7 mouse cellular contexts compared by ENCODE assay signal in genomic region chr5:57717238-57717905, GRCm38 (mm10). TPM values are rescaled to one million over a fixed set of nuclear protein-coding genes. Genes with fewer than 3 reads are reported as not detected.
A peak's percentile ranks its signal among the peaks of the same experiment; 100 is the strongest.
DNase-seq lines count a peak whose midpoint lies in the region; ATAC-seq and TF ChIP-seq lines count a peak whose summit lies in the region.

No protein-coding gene starts in this region.

- WGBS in limb, embryonic 14.5 days = under 1% methylated on average over 45 of the region's 53 CpGs
- WGBS in midbrain, embryonic 15.5 days = under 1% methylated on average over 53 of the region's 53 CpGs

- peak overlapping the region; percentile 94 for H3K4me2 ChIP-seq in limb, embryonic 14.5 days (replicated peaks; ENCODE audit: low read depth, low read length, severe bottlenecking)
- peak overlapping the region; percentile 97 for H3K4me2 ChIP-seq in midbrain, embryonic 15.5 days

- H3K27ac ChIP-seq in limb, embryonic 14.5 days (replicated peaks; ENCODE audit: low read depth, low read length) = peak overlapping the region; percentile 86
- H3K27ac ChIP-seq in midbrain, embryonic 15.5 days = peak overlapping the region; percentile 93

- DNase-seq in adrenal gland, postnatal 25 days = peak; percentile 48
- peak; percentile 79 for DNase-seq in embryo, embryonic 10.5 days (ENCODE audit: low spot score)
- peak; percentile 47 to 73 for DNase-seq in gastrocnemius, postnatal 4 days (ENCODE audit: low spot score in 2 of 2)
- DNase-seq in kidney, adult 11 months = peak; percentile 4
- DNase-seq in limb, embryonic 14.5 days (ENCODE audit: low spot score) = peak; percentile 72
- DNase-seq in splenic B cell, adult 2 months (ENCODE audit: low read depth, low spot score) = peak; percentile 3

- H3K4me3 ChIP-seq in limb, embryonic 14.5 days (replicated peaks; ENCODE audit: low read length) = peak overlapping the region; percentile 68
- peak overlapping the region; percentile 71 for H3K4me3 ChIP-seq in midbrain, embryonic 15.5 days

- H3K4me1 ChIP-seq in limb, embryonic 14.5 days (ENCODE audit: control insufficient read depth, insufficient read depth, low read length) = peaks cover 17% of the 10 kb centered on the region
- peaks cover 15% of the 10 kb centered on the region; the same call in 1 of the 2 replicates for H3K4me1 ChIP-seq in midbrain, embryonic 15.5 days

- peak; percentile 21; the same call in 1 of the 2 replicates for ATAC-seq in limb, embryonic 14.5 days (ENCODE audit: low FRiP score, low read depth)
- 0 out of 2 replicates have a peak, but pooled peaks have one; percentile 4 for ATAC-seq in midbrain, embryonic 15.5 days (replicated peaks)

- H3K27me3 ChIP-seq in limb, embryonic 14.5 days (ENCODE audit: control insufficient read depth, insufficient read depth, low read length) = peaks cover 6% of the 10 kb centered on the region; the same call in 1 of the 2 replicates
- no peaks in the 10 kb centered on the region for H3K27me3 ChIP-seq in midbrain, embryonic 15.5 days (replicated peaks)
- 0 out of 2 replicates have a peak, but pooled peaks cover 3% of the 10 kb centered on the region for H3K27me3 ChIP-seq in splenic B cell, adult 2 months (ENCODE audit: control insufficient read depth, insufficient read depth, low read length, poor library complexity, severe bottlenecking)

- peak overlapping the region; percentile 68 for H3K9ac ChIP-seq in limb, embryonic 14.5 days (ENCODE audit: low read depth, low read length, severe bottlenecking)
- peak overlapping the region; percentile 80 for H3K9ac ChIP-seq in midbrain, embryonic 15.5 days

- TF ChIP-seq POLR2A in limb, embryonic 14.5 days (IDR thresholded peaks at IDR 0.05; ENCODE audit: borderline replicate concordance, extremely low read depth, insufficient read depth, insufficient read length) = no peak

- H3K36me3 ChIP-seq in limb, embryonic 14.5 days (ENCODE audit: control insufficient read depth, insufficient read depth, low read length) = no peaks in the 10 kb centered on the region
- H3K36me3 ChIP-seq in midbrain, embryonic 15.5 days (replicated peaks) = no peaks in the 10 kb centered on the region
- no peaks in the 10 kb centered on the region for H3K36me3 ChIP-seq in splenic B cell, adult 2 months (ENCODE audit: control insufficient read depth, insufficient read depth, low read length, poor library complexity, severe bottlenecking)

- H3K9me3 ChIP-seq in limb, embryonic 14.5 days (ENCODE audit: control insufficient read depth, low read length) = no peaks in the 10 kb centered on the region
- no peaks in the 10 kb centered on the region for H3K9me3 ChIP-seq in midbrain, embryonic 15.5 days

RNA-seq across cellular contexts. Expression of gene Pcdh7, which starts 0.4 kb away (rescaled TPM):
- 1.2 and 2.0 TPM in 2 replicates for total RNA-seq in adrenal gland, postnatal 25 days (2021)
- 10 to 100 TPM; 25.3 to 26.9 TPM for total RNA-seq in gastrocnemius, postnatal 4 days (2021)
- 13.7 and 14.8 TPM in 2 replicates for polyA plus RNA-seq in limb, embryonic 14.5 days (2012; rRNA removed)
- polyA plus RNA-seq in limb, embryonic 14.5 days (2014; fragmentation: Nextera tagmentation; extraction: Ambion mirVana) = 12.5 and 14.7 TPM in 2 replicates
- 25.4 and 28.1 TPM in 2 replicates for polyA plus RNA-seq in midbrain, embryonic 15.5 days (2015; fragmentation: Nextera tagmentation; extraction: Ambion mirVana)

Comparison
In these comparisons a context has a peak if more than half of its experiments do, and no peak if none do; other contexts are left out.
1. Peak in every context shown above with its lines: DNase-seq, ATAC-seq, H3K4me3 ChIP-seq and H3K27ac ChIP-seq.
2. DNase-seq: peak in every context shown above with its lines; median percentile 79 in embryo, embryonic 10.5 days; 72 in limb, embryonic 14.5 days; 60 in gastrocnemius, postnatal 4 days; 48 in adrenal gland, postnatal 25 days; 4 in kidney, adult 11 months; 3 in splenic B cell, adult 2 months.